Mouse (Mus musculus) liver, adult 10 weeks (tissue): ENCODE data around the gene 4931408C20Rik. TPM values are rescaled to one million over a fixed set of nuclear protein-coding genes. Genes with fewer than 3 reads are reported as not detected.

Experiments
- polyA plus RNA-seq: library from polyadenylated mRNA; stranded (reverse); fragments of 350-450 nt; fragmentation: Illumina TruSeq; extraction: RNeasy Lipid Tissue Mini Kit (QIAGEN cat#74804); gene quantifications from one replicate; pipeline ENCODE4 v1.2.3, GENCODE M21; 2014; ENCODE audit warnings: low read depth, low replicate concordance

The 4931408C20Rik gene
- not detected for polyA plus RNA-seq

DNA sequence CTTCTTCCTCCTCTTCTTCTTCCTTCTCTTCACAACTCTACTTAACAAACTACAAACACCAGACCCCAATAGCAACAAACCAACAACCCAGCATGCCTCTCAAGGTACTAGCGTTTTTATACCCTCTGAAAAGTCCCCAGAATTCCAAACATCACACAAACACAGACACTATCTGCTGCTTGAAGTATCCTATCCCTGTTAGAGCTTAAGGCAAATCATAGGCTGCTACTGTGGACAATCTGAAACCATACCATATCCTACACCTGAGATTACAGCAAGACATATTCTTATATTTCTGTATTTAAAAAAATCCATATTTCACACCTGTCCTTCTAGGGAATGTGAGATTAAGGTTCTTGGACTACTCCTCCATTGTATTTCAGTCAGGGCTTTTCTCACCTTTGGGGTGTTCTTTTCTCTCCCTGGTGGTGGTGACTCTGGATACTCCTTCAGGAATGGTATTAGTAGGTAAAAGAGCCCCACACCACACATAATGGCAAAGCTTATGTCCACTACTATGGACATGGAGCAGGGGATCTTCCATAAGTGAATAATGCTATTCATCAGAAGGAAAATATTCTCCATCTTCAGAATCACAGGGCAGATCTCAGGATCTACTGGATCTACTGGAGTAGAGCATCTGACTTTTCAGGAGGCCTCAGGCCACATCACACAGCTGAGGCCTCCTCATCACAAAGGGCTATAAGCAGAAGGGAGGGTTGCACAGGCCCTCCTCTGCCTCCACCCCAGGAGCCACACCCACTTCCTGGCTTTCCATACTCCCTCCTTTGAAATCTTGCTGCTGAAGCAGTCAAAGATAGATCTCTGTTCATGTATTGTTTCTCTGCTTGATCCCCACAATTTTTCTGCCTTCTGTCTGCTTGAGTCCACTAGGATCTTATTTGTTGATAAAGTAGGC, at the start of gene 4931408C20Rik:
Gene 4931408C20Rik (minus strand): TSS at position 619 of the 919 bp plus-strand sequence.

